Mouse (Mus musculus): ENCODE measurements at regions not wholly inside any gene's neighbourhood (a gene's known extent, or its start where the extent isn't known, plus 50 kb on each side); places are given as distances from the start of the nearest gene placed in this dataset.

- TF ChIP-seq CTCF (IDR thresholded peaks at IDR 0.05; ENCODE audit: control insufficient read depth, insufficient read depth, insufficient read length) (no peak), USF1 (IDR thresholded peaks at IDR 0.05; ENCODE audit: low read depth) (no peak), MAX (IDR thresholded peaks at IDR 0.05) (no peak), FOSL1 (IDR thresholded peaks at IDR 0.05; ENCODE audit: insufficient read depth, low read length, poor library complexity, severe bottlenecking) (no peak)
Observed at GRCm38 (mm10) chr3:132349602-132350001, 264.5 kb downstream of the Dkk2 start.

Data from C2C12 (cell line).